Mouse (Mus musculus) hindlimb bud, embryonic 11.5 days (tissue): ENCODE data around the gene Rab28.
A peak's percentile ranks its signal among the peaks of the same experiment; 100 is the strongest.
"Not testable (repeated sequence)": the region's sequence is repeated elsewhere in the genome, so short reads cannot be mapped to it uniquely, and the experiment has no call there.

Source experiments
- DNase-seq: peaks from one replicate; pipeline ENCODE4 v3.0.0-alpha.2; 2012; ENCODE audit warnings: low read depth, low spot score; ENCODE audit errors: extremely low spot score

Gene Rab28

DNA sequence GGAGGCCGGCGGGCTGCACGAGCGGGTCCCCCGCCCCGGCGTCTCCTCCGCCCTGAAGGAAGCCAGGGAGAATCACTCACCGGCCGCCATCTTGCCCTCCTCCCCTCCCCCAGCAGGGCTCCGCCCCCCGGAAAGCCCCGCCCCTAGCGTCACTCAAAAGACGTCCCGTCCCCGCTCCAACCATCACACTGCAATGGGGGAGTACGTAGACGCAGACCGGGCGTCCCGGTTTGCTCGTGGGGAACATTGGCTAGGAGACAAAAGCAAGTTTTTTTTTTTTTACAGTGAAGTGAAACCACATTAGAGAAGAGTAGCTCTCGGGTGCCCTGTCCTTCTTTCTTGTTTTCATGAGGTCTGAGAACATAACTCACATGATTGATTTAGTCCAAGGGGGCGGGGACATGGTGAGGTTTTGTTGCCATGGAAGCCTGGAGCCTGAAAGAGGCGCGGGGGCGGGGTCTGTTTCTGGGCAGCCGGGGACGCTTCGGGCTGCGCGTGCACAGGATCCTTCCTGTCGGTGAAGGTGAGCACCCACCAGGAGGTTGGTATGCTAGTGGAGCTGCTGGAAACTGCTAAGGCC lies at the start of gene Rab28:
Gene Rab28 (minus strand): TSS at position 107 of the 580 bp plus-strand sequence.
- DNase-seq = peak; percentile 93

DNA sequence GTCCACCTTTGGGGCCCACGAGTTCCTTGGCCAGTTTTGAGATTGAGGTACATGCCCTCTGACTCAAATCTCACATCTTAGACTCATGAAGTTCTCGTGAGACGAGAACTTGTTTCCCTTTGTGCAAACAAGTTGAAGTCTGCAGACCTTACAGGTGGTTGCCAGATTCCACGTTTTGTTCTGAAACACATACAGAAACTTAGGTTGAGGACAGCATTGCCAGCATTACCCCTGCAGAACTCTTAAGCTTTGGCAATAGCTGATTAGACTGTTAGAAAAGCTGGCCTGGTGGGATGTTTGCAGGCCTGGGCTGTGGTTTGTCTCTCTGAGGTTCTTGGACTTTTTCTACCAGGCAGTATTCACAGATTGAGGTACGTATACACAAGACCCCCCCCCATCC lies 49.4 kb upstream of the Rab28 start:
- no peak for DNase-seq

DNA sequence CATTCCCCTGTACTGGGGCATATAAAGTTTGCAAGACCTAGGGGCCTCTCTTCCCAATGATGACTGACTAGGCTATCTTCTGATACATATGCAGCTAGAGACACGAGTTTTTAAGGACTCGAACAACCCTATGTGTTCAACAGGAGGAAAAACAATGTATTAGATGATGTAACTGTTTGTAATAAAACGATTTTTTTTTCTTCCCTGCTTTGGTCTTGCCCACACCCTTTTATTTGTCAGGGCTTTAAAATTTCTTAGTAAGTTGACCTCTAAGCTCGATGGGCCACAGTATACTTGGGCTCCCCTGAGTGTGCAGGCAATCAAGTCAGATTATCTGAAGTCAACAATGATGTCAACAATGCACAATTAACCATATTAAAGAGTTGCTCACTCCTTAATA lies 48.4 kb upstream of the Rab28 start:
- DNase-seq = no peak

DNA sequence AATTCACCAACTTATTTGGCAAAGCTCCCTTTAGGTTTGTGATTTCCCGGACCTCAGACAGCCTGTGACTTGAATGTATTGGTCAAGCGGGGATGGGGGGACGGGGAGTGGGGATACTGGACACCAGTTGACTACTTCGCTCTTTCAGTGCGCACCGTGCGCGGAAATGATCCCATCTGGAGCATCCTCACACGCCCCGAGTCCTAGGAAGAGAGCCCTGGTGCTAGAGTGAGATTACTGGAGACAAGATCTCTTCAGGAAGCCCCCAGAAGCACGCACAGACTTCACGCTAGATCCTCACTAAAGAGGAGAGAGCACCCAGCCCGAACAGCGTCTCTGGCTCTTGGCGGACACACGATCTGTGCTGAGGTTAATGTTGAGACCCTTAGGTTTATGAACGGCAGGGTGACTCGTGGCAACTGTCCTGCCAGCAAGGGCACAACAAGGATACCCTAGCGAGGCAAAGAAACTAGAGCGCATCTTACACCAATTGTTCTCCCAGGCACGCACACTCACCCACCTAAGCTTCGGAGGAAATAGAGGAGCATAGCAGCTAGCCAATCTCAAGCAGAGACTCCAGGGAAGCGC lies 47.5 kb upstream of the Rab28 start:
- DNase-seq = no peak

DNA sequence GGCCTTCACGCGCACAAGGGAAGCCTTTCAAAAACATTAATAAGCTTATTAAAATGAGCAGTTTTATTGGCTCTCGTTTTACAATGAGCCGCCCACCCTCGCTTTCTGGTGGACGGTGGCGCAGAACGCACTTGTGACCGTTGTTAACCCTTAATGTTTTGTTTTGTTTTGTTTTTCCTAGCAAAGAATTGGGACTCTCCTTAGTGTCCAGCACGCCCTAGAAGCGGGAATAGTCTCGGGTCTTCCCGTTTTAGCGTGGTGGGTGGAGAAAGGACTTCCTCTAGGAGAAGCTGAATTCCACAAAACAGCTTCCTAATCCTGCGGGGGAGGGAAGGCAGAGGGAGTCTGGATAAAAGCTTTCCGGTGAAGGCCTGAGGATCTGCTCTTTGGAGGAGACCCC lies 46.9 kb upstream of the Rab28 start:
- DNase-seq = no peak

DNA sequence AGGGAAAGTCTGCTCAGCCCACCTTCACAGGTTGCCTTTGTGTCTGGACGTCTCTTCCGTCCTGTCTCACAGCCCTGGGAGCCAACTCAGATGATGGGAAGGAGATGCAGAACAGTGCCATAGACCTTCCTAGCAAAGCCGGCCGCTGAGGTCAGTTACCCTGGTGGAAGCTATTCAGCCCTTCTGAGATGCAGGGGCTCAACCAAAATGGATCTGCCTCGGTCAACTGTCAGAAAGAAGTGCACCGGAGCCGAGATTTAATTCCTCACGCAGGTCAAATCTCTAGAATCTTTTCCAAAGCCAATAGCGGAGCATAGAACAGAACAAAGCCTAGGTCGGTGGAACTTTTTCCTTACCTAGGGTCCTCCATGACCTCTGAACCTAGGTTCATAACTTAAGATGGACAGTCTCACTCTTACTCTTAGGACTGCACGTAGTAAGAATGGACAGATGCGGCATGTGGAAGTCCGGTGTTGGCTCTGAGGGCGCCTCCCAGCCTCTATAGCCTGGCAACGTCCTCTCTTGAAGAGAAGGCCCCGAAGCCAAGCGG lies 46.3 kb upstream of the Rab28 start:
- no peak for DNase-seq

GRCm38 (mm10) chr5:41752721-41753120 lies 44.8 kb upstream of the Rab28 start:
- no peak for DNase-seq

DNA sequence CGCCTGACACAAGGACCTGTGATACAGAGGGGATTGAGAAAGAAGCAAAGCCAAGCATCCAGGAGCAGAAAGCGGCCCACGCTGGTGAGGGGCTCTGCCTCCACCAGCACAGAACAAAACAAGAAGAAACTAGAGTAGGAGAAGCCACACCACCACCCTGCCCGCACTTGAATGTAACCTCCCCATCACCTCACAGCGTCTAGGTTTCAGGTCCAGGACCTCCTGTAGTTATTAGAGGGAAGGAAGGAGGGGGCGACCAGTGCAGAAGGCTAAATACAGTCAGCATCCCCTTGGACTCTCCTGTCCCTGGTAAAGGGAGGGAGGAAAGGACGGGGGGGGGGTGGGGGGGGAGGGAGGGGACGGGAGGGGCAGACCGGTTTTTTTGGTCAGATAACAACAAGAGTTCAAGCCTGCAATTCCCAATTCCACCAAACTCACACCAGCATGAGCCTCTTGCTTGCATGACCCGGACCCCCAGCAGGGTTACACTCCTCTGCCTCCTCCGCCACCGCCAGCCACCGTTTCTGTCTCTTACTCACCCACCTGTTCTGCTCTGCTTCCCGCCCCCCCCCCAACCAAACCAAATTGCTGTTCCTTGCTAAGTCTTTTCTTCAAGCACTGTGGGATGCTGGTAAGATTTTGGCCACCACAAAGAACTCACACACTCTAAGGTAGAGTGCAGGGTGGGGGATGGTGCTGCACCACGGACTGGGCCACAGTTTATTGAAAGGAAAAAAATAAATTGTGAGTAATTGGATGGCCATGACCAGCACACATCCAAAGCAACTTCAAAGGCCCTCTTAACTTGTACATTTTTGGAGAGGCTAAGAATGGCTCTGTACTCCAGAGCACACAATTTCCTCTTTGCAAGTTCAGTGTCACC lies 37.2 kb upstream of the Rab28 start:
- DNase-seq = no peak

- DNase-seq = no peak
These were observed 36.3 kb upstream of the Rab28 start for GRCm38 (mm10) chr5:41744234-41744633.

- DNase-seq = no peak
These were observed 30.9 kb upstream of the Rab28 start for GRCm38 (mm10) chr5:41738817-41739216.

DNA sequence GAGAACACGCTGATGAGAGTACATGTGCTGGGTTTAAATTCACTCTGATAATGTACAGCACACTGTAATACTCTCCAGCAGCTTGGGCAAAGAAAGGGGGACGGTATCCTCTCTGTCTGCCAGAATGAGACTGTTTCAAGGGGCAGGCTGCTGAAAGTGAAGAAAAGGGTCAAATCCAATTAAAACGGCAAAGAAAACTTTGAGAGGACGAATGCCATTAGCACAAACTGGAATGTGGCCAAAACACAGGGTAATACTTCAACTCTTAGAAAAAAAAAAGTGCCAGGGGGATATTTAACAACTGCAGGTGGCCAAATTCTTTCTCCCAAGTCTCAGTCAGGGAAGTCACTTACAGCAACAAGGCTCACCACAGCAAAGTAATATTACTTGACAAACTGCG lies 29.1 kb upstream of the Rab28 start:
- no peak for DNase-seq

- DNase-seq = no peak
These were observed 19.1 kb upstream of the Rab28 start for GRCm38 (mm10) chr5:41727017-41727416.

DNA sequence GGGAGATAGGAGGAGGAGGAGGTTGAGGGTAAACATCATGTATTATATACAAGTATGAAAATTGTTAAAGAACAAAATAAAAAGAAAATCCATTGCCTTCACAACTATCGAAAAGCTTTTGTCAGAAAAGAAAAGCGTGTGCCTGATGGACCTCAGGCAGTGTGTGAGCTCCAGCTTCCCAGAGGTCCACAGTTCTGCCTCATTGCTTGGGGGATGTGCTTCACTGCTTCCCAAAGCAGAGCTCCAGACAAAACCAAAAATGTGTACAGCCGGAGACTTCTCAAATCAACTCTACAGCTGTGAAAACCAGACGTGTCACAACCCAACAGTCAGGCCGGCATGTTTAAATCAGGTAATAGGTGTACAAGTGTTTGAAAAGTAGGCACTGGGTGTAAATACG lies 17.6 kb upstream of the Rab28 start:
- DNase-seq = no peak

GRCm38 (mm10) chr5:41707115-41708015 lies 592 bp downstream of the Rab28 start:
- no peak for DNase-seq

GRCm38 (mm10) chr5:41706777-41707114 lies 1.2 kb downstream of the Rab28 start:
- DNase-seq = no peak

GRCm38 (mm10) chr5:41701085-41701484 lies 6.9 kb downstream of the Rab28 start:
- DNase-seq = not testable (repeated sequence)

GRCm38 (mm10) chr5:41697958-41698357 lies 10.0 kb downstream of the Rab28 start:
- DNase-seq = no peak

GRCm38 (mm10) chr5:41685016-41685415 lies 22.9 kb downstream of the Rab28 start:
- DNase-seq = no peak

DNA sequence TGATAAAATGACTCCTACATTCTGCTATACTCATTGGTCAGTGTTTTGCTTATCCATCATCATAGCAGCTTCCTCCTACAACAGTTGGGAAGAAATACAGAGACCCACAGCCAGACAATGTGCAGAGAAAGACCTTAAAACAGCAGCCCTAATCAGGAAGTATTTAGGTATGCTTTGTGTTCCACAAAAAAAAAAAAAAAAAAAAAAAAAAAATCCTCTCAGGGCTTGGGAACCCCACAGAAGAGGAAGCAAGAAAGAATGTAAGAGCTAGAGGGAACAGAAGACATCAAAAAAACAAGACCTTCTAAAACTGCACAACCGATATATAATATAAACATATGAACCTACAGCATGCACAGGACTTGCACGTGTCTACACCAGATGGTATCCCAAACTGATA lies 24.0 kb downstream of the Rab28 start:
- no peak for DNase-seq

DNA sequence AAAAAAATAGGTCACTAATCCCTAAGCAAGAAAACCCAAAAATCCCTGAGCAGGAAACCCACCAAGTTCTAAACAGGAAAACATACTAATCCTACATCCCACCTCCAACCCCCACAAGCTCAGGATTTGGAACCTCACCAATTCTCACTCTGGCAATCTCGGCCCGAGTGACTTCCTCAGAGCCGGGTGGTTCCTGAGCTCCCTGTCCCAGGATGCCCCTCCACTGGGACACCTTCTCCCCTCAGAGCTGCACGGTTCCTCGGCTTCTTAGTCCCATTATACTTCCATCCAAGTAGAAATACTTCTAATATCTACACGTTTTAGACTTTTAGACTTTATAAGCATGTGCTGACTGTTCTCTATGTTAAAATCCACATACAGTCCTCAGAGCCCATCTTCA lies 41.9 kb downstream of the Rab28 start:
- DNase-seq = no peak

GRCm38 (mm10) chr5:41636793-41637192 lies 71.2 kb downstream of the Rab28 start:
- DNase-seq = no peak
